Mouse (Mus musculus) cortical plate, adult 2 months (tissue): ENCODE results near the gene Yy2.

ENCODE experiments used
- CTCF ChIP-seq: fragments of 200-500 bp; IDR thresholded peaks from 2 replicates; pipeline ENCODE4 v1.5.1; 2011; ENCODE audit warnings: mild to moderate bottlenecking, control low read depth, low read length; ENCODE audit not compliant: insufficient read depth; ENCODE audit errors: extremely low read depth
- POLR2A ChIP-seq: fragments of 200-500 bp; IDR thresholded peaks from 2 replicates; pipeline ENCODE4 v1.6.1; 2011; ENCODE audit warnings: mild to moderate bottlenecking, low read length, control low read depth; ENCODE audit not compliant: insufficient read depth; ENCODE audit errors: extremely low read depth

DNA sequence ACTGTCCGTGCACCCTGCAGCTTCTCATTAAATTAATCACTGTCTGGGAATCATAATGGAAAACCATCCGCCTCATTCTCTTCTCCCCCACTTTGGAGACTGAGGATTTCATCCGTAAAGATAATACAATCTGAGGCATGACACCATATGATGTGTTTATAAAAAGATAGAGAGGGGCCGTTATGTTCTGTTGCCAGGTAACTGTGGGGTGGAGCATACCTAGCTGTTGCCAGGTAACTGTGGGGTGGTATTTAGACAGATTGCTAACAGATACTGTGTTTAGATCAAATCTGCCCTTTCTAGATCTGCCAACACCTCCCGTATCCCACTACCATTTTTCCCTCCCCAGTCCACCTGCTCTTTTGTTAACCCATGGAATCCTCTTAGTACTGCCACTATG lies 18.2 kb upstream of the Yy2 start:
- no peak for TF ChIP-seq POLR2A
- no peak for TF ChIP-seq CTCF
